Mouse (Mus musculus): ENCODE measurements around the gene Sik3.
"Not testable (repeated sequence)": the region's sequence is repeated elsewhere in the genome, so short reads cannot be mapped to it uniquely, and the experiment has no call there.

The Sik3 gene

DNA sequence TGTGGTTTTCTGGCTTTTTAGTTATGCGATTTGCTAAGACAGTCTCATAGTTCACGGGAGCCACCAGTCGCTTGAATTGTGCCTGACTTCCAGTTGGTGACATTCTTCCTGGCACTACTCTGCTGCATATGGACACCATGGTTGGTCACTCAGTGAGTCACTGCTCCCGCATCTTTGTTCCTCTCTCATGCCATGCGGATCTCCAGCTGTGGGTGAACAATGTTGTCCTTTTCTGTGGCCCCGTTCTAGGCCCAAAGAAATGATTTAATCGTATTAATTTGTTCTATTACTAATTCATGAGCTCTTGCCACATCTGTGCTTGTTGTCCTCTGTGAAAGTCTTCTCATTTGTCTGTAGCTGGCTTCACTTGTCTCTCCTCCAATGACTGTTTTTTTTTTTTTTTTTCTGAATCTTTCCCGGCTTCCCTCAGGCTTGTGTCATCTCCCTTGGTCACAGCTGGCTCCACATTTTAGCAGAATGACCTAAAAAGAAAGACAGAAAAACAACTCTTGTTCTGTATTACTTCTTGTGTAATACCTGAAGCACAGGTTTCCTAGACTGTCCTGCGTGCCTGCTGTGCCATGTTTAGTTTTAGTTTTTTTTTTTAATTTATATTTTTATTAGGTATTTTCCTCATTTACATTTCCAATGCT lies 40.5 kb downstream of the Sik3 start:
- DNase-seq (ENCODE audit: low spot score in 2 of 2): no peak

DNA sequence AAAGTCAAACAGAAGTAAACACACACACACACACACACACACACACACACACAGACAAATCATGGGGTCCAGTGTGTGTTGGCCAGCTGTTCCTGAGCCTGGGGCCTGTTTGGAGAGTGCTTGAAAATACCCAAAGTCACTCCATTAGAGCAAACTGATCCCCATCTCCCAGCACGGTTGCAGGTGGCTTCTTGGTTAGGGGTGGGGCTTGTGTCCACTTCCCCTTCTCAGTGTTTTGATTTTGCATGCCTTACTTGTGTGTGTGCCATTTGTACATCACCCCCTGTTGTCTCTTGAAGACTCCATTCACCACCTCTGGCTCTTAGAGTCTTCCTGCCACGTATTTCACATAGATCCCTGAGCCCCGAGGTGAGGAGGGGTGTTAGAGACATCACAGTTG lies 45.4 kb downstream of the Sik3 start:
- DNase-seq (ENCODE audit: low spot score in 2 of 2): no peak

DNA sequence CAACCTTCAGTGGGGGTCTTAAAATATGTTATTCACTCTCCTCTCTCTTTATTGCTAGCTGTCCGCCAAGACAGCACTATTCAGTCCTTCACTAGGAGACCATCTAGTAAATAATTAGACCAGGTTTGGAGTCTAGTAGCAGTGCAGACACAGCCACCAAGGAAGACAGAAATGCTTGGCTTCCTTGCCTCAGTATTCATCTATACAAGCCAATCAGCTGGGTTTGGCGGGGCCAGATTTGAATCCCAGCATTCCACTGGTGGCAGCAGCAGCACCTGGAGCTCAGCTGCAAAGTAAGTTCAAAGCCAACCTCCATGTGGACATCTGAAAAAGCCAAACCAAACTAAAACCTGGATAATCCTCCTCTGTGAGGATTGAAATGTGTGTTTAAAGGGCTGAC lies 47.6 kb downstream of the Sik3 start:
- no peak for DNase-seq (ENCODE audit: low spot score in 2 of 2)

DNA sequence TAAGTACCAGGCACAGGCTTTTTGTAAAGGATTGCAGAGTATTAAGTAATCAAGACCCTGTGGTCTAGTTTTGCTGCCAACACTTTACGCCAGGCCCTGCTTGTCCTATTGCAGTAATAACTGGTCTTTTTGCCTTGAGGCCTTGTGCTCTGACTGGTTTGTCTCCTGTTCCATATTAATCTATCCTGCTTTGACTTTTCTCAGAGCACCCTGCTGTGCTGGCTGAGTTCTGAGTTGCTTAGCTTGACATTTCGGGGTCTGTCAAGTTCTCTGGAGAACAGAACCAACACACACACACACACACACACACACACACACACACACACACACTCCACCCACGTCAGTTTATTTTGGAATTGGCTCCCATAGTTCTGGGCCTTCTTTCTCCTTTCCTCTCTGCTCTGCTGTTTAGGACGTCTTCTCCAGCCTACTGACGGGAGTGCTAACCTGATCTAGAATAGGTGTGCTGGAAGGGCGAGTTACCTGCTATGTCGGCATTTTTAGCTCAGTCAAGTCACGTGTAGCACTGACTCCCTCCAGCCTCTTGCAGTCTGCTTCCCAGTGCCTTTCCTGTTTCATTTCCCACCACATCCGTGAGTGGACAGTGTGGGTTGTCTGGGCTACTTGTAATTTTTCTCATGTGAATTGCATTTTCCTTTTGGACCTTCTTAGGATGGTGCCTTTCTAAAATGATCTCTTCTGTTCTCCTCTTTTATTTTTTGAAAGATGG lies 49.2 kb downstream of the Sik3 start:
- DNase-seq (ENCODE audit: low spot score in 2 of 2): peak; percentile 42 to 49

DNA sequence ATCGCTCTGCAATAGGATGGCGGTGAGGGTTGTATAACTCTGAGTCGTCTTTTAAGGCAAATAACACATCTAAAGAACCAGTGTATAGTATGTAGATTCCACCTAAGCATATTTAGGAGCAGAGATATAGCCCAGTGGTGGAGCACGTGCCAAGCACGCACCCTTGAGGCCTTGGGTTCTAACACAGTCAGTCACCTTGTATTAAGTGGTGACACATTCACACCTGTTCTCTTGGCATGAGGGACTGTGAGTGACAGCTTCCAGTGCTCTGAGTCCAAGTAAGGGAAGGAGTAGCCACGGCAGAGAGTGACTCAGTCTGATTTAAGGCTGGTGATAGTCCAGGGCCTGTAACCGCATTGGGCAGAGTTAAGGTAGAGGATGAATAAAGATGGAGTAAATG lies 51.7 kb downstream of the Sik3 start:
- DNase-seq (ENCODE audit: low spot score in 2 of 2): no peak

DNA sequence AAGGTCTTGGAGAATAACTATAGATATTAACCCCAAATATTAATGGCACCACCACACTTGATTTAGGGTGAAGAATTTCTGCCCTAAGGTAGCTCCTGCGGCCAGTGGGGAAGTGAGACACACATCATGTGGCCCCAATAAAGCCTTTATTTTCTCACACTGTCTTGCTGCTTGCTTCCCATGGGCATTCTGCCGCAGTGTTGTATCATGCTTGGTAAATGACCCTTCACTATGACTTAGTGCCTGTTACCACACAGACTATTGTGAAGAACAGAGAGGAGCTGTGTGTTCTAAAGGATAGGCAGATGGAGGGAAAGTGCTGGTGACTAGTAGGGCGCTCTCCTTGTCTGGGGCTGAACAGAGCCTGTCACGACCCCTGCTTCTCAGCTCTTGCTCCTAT lies 54.1 kb downstream of the Sik3 start:
- DNase-seq (ENCODE audit: low spot score in 2 of 2): no peak

DNA sequence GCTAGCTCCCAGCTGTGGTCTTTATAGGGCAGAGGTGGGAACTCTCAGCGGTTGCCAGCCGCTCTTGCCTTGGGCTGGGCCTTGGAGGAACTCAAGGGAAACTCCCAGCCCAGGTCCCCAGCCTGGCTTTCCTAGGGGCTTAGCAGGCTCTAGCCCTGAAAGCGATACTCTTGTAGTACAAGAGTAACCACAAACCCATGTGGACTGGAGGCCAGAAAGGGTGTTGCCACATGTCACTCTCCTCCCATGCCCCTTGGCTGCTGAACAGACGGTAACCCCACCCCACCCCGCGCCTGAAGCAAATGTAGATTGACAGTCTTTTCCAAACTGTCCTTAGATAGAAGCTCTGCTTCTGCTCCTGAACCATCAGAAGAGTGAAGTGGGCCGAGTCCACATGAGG lies 55.1 kb downstream of the Sik3 start:
- no peak for DNase-seq (ENCODE audit: low spot score in 2 of 2)

DNA sequence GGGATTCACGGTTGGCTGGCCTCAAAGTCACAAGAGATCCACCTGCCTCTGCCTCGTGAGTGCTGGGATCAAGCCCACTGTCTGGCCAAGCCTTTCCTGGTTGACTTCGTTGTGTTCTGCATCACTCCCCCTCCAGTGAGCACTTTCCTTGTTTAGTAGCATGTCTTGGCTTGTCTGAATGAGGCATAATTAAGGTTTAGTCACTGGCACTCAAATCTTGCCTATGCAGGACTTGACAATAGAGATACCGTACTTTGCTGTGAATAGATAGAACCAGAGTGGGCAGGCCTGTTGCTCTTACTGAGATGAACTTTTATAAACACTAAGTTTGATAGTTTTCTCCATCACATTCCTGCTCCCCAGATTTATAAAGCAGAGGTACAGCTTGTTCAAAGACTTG lies 56.4 kb downstream of the Sik3 start:
- DNase-seq (ENCODE audit: low spot score in 2 of 2): no peak

DNA sequence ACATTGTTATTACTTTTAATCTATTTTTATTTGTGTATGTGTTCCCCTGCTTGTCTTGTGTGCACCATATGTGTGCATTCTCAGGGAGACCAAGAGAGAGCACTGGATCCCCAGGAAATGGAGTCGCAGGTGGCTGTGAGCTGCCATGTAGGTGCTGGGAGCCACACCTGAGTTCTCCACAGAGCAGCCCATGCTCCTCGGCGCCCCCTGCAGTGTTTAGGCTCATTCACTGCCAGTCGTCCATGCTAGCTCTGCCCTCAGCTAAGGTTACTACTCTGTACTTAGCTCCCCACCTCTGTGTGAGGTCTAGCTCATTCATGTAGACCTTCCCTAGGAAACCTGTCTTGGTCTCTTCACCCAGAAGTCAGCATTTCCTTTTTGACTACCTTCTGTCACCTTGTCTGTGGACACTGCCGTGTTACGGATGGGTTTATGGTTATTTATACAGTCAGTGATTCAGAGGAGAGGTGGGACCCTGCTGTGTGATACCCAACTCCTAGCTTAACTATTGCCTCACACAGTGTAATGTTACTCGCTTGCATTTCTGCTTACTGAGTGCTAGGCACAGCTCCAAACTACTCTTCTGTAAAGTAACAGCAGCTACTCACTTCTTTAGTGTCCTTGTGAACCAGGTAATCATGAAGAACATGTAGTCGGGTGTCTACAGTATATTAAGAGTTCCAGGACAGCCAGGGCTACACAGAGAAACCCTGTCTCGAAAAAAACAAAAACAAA lies 59.6 kb downstream of the Sik3 start:
- no peak for DNase-seq (ENCODE audit: low spot score in 2 of 2)

DNA sequence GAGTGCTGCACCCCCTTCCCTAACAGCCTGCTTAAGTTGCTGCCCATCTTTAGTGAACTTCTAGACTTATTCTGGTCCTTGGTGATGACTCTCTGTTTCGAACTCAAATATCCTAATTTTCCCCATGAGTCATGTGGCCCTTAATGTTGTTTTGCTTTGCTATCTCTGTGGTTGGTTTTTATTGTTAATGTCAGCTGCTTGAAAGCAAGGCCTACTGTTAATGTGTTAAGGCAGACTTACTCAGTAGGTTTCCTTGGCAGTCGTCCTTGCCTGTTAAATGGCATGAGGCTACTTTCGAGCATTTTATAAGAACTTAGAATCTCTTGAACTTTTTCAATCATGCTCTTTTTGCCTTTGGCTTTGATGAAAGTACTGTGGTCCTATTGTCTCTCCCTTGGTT lies 60.8 kb downstream of the Sik3 start:
- no peak for DNase-seq (ENCODE audit: low spot score in 2 of 2)

DNA sequence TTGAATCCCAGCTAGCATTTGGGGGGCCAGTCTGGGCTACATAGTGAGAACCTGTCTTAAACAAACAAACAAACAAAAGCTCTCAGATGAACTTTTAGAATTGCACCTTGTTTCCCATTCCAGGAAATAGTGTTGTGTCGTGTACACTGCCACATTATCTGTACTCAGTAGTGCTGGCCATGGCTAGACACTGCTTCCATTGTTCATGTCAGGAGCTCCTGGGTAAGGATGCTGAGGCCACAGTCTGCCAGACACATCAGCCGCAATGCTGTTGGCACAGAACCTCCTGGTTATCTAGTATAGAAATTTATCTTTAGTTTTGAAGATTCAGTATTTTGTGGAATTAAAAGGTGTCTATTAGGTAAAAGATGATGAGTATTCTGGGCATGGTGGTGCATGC lies 63.0 kb downstream of the Sik3 start:
- DNase-seq (ENCODE audit: low spot score in 2 of 2): no peak

DNA sequence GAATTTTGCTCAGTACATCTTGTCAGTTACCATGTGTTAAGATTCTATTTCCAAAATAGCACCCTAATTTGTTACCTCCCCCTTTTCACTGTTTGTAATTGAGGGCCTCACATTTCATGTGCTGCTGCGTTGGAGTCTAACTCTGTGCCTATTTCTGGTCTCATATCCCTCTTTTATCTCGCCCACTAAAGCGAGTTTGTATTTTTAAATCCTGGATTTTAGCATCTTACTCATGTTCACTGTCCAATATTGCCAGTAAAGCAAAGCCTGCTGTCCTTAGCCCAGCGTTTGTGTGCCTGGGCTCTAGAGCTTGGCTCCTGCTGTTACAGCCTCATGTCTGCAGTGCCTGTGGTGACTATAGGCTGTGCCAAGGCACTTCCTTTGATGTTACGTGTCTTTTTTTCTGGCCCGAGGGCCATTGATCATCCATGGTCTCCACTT lies 69.8 kb downstream of the Sik3 start:
- peak; percentile 26 to 52 for DNase-seq (ENCODE audit: low spot score in 2 of 2)

DNA sequence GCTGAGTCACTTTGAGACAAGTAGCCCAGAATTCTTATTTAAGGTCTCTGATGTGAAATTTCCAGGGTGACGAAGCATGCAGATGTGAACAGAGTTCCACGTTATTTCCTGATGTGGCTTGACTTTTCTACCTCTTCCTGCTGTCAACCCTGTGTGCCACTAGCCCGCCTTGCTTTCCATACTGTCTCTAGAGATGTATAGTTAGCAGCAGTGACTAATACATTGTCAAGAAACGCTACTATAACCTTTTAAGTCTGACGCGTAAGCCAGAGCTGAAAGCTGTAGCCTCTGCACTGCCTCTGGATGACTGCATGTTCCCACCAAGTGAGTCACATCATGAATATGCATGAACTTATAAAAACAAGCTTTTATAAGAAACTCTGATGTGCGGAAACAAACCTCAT lies 70.9 kb downstream of the Sik3 start:
- peak; percentile 53 to 55 for DNase-seq (ENCODE audit: low spot score in 2 of 2)

DNA sequence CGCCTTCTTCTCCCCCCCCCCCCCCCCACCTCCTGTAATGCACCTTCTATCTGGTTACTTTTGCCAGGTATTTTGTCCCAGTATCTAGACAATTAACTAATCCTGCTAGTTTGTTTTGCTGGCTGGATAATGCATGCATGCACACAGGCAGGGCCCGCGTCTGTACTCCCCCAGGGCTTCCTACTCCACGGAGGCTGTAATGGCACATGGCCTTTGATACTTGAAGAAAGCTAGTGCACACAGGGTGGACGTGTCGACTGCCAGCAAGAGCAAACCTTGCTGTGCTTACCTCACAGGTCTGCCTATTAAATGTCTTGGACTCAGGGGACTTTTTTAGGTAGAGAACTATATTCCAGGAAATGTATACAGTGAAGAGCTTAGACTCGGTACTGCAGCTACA lies 73.3 kb downstream of the Sik3 start:
- DNase-seq (ENCODE audit: low spot score in 2 of 2): no peak

DNA sequence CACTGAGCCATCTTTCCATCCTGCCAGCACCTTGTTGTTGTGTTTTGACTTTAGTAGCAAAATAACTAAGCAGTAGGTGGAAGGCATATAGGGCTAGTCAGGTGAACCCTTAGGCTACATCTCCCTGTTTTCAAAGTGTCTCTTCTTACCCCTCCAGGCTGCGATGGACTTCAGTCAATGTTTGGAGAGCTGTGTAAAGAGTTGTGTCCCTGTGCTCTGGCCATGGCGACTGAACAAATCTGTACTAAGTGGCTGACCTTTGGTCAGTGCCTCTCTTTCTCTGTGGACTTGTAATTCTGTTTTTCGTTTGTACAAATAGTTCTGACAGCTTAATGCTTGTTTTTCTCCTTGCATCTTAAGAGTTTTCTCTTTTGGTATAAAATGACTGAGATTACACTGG lies 74.2 kb downstream of the Sik3 start:
- no peak for DNase-seq (ENCODE audit: low spot score in 2 of 2)

DNA sequence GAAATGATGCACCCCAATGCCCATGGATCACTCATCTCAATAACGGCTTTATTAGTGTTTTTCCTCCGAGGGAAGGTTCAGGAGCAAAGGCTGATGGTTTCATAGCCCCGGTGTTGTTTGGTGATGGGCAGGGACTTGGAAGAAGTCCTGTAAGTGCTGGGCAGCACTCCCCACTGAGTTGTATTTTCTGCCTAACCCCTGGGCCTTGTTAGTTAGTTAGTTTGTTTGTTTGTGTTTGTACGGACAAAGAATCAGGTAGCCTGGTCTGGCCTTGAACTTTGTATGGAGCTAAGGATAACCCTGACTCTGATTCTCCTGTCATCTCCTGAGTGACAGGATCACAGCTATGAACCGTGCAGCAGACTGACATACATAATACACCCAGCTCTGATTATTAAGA lies 74.8 kb downstream of the Sik3 start:
- no peak for DNase-seq (ENCODE audit: low spot score in 2 of 2)

DNA sequence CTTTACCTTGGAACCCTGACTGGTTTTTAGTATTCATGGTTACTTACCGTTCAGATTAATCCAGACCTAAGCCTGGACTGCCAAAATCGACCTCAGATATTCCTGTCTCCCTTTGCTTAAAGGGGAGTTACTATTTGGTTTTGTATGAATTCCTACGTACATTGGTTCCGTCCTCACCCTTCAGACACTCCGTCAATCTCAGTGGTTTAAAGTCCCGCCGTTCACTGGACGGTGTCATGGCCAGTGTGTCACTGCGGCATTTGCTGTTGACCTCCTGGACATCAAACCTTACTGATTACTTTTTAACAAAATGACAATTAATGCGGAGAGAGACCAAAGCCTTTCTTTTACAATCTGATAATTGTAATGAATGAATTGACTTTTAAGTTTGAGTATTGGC lies 76.1 kb downstream of the Sik3 start:
- no peak for DNase-seq (ENCODE audit: low spot score in 2 of 2)

DNA sequence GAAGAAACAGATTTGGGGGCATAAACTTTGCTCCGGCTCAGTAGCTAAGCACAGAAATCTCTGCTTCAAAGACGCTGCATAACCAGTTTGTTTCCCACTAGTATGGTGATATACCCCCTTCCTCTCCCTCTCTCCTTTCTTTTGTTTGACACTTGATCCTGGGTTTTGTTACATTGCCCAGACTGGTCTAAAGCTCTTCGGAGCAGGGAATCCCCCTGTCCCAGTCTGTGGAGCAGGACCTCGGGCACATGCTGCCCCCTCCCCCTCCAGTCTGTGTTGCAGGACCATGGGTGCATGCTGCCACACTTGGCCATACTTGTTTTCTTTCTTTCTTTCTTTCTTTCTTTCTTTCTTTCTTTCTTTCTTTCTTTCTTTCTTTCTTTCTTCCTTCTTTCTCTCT lies 77.4 kb downstream of the Sik3 start:
- DNase-seq (ENCODE audit: low spot score in 2 of 2): no peak

DNA sequence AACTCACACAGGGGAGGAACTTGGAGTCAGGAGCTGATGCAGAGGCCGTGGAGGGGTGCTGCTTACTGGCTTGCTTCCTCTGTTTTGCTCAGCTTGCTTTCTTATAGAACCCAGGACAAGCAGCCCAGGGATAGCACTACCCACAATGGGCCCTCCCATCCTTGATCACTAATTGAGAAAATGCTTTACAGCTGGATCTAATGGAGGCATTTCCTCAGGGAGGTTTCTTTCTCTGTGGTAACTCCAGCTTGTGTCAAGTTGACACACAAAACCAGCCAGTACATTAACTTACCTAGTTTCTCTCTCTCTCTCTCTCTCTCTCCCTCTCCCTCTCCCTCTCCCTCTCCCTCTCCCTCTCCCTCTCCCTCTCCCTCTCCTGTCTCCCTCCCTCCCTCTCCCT lies 78.5 kb downstream of the Sik3 start:
- not testable (repeated sequence) for DNase-seq (ENCODE audit: low spot score in 2 of 2)

DNA sequence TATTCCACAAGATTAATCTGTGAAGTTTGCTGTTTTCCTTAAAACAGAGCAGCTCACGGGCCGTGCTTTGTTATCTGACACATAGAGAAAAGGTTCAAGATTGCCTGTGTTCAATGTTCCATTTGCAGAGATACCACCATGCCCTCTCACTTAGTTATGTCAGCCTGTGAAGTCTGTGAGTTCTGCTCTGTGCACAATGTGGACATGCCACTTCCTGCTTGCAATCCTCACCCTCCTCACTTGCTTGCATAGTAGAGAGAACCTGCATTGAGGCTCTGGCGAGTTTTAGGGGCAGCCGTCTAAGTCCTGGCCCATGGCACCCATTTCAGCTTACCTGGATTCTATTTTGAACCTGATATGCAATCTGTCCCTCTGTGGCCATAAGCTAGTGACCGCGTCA lies 80.0 kb downstream of the Sik3 start:
- no peak for DNase-seq (ENCODE audit: low spot score in 2 of 2)

DNA sequence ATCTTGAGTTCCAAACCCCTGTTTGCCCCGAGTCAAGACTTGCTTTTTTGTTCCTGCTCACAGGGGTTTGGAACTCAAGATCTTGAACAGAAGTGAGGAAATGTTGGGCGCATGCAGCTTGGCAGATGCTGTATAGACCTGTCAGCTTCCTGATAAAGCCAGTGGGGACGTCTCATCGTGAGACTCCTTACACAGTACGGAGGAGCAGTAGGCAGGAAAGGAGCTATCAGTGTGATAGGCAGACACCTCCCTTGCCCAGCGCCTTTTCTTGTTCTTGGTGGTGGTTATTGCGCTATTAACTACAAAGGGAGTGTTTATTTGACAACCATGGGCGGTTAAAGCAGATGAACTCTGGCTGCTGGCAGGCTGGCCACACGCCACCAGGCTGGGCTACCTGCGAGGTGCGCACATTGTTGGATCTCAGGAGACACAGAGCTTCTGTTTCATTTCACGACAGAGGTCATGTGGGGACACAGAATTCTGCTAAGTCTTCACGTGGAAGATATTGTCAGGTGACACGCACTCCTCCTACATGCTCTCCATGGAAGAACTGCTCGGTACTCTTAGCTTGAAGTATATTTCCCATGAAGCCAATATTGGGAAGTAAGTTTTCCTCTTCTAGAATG lies 85.9 kb downstream of the Sik3 start:
- no peak for DNase-seq (ENCODE audit: low spot score in 2 of 2)

DNA sequence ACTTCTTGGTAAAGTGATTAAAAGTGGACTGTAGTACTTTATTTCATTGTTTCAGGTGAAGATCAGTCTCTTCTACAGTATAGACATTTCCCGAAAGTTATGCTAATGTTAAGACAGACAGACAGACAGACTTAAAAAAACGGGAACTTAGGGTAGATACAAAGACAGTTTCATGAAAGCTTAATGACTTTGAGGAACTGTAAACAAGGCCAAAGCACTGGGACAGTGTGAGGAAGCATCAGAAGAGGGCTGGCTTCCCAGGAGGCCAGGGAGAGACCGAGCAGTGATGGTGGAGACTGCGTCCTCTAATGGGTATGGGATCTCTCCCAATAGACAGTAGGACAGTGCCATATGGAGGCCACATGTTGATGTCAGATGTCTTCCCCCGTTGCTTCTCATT lies 86.5 kb downstream of the Sik3 start:
- DNase-seq (ENCODE audit: low spot score in 2 of 2): no peak

DNA sequence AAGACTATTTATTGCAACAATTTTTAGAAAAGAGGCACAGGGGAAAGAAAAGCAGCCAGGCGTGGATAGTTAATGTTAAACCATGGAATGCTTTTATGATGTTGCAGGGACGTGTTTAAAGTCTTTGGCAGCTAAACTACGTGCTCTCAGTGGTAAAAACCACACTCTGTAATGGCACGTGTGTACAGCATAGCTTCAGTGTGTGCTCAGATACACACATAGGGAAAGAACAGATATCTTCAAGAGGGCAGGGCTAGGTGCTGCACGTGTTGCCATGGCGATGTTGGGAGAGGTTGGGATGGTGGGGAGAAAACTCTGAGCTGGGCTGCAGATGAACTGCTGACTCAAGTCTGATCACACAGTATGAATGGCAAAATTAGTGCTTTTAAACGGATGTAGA lies 90.5 kb downstream of the Sik3 start:
- DNase-seq (ENCODE audit: low spot score in 2 of 2): no peak
